Mouse (Mus musculus) olfactory bulb, adult 2 months (tissue): ENCODE results near the gene Tmem163.

ENCODE experiments used
- CTCF ChIP-seq: fragments of 200-500 bp; IDR thresholded peaks from 2 replicates; pipeline ENCODE4 v1.5.1; 2012; ENCODE audit warnings: low read depth, mild to moderate bottlenecking, low read length, moderate library complexity; ENCODE audit not compliant: insufficient read depth
- POLR2A ChIP-seq: fragments of 200-500 bp; IDR thresholded peaks from 2 replicates; pipeline ENCODE4 v1.6.1; 2012; ENCODE audit warnings: mild to moderate bottlenecking, low read depth, low read length, moderate library complexity; ENCODE audit not compliant: insufficient read depth

GRCm38 (mm10) chr1:127608326-127608725 lies 71.0 kb downstream of the Tmem163 start:
- TF ChIP-seq CTCF (no peak), POLR2A (no peak)
